ENCODE assay signal across 17 mouse cellular contexts in the genomic region with DNA sequence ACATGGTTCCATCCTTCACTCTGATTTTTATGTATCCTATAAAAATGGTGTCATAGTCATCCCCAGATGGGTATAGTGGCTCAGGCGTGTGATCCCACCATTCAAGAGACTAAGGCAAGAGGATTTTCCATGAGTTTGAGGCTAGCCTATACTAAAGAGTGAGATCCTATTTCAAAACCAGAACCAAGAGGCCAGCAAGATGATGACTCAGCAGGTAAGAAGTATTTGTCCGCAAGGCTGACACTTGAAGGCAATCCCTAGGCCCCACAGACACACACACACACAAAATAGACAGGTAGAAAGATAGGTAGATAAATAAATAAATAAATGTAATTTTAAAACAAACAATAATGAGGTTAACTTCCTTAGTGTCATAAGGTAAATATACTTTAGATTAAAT. TPM values are rescaled to one million over a fixed set of nuclear protein-coding genes. Genes with fewer than 3 reads are reported as not detected.
"Had no signal": no experiment of that assay in that cellular context is flagged by ENCODE, and none has a peak within 500 bp of the region (broad histone marks: within the 10 kb centered on the region; RNA-seq: fewer than 3 reads in every experiment).

No protein-coding gene starts in this region.

- H3K4me1 ChIP-seq: neural tube, embryonic 13.5 days; neural tube, embryonic 15.5 days; stomach, embryonic 15.5 days had no signal

- DNase-seq: retina, postnatal 1 day; right cerebral cortex, adult 18-20 months; right cerebral cortex, postnatal 14 days; right cerebral cortex, postnatal 25 days; right cerebral cortex, postnatal 4 days; spleen, adult 18-20 months; thymus, adult 18-20 months; thymus, adult 2 months; thymus, postnatal 14 days; thymus, postnatal 25 days; thymus, postnatal 36 days; thymus, postnatal 4 days had no signal

- H3K9me3 ChIP-seq: neural tube, embryonic 13.5 days; neural tube, embryonic 15.5 days; stomach, embryonic 15.5 days had no signal

- H3K27me3 ChIP-seq: neural tube, embryonic 13.5 days; neural tube, embryonic 15.5 days; stomach, embryonic 15.5 days had no signal

- H3K4me2 ChIP-seq: neural tube, embryonic 13.5 days; neural tube, embryonic 15.5 days; stomach, embryonic 15.5 days had no signal

- H3K4me3 ChIP-seq: neural tube, embryonic 13.5 days; neural tube, embryonic 15.5 days; stomach, embryonic 15.5 days had no signal

- H3K27ac ChIP-seq: neural tube, embryonic 13.5 days; neural tube, embryonic 15.5 days; stomach, embryonic 15.5 days; stomach, postnatal 0 days had no signal

- H3K9ac ChIP-seq: neural tube, embryonic 13.5 days; neural tube, embryonic 15.5 days; stomach, embryonic 15.5 days had no signal

- H3K36me3 ChIP-seq: neural tube, embryonic 13.5 days; stomach, embryonic 15.5 days had no signal

RNA-seq across cellular contexts. Expression of gene Il17d, which starts 42.3 kb away (rescaled TPM):
- total RNA-seq: neutrophil, adult 5-6 weeks had no signal
